Mouse (Mus musculus): Measurements from ENCODE around the gene Nectin1. TPM values are rescaled to one million over a fixed set of nuclear protein-coding genes. Genes with fewer than 3 reads are reported as not detected.

Gene Nectin1
- polyA plus RNA-seq, 1 experiment from 2014 or later: 11.1 TPM

GRCm38 (mm10) chr9:43774427-43774826 is 30.6 kb downstream of the Nectin1 start:
- Histone ChIP-seq H3K27ac (ENCODE audit: low read length) (no peak overlapping the region), H3K36me3 (ENCODE audit: control insufficient read depth, insufficient read depth, low read length) (no peaks in the 10 kb centered on the region), H3K27me3 (ENCODE audit: control insufficient read depth, insufficient read depth, low read length) (no peaks in the 10 kb centered on the region), H3K4me3 (ENCODE audit: low read depth, low read length) (no peak overlapping the region), H3K9me3 (ENCODE audit: control insufficient read depth, low read depth, low read length) (no peaks in the 10 kb centered on the region), H3K9ac (replicated peaks; ENCODE audit: low read depth, low read length) (no peak overlapping the region), H3K4me2 (replicated peaks; ENCODE audit: low read depth, low read length) (no peak overlapping the region), H3K4me1 (ENCODE audit: control insufficient read depth, insufficient read depth, low read length) (no peaks in the 10 kb centered on the region)
- ATAC-seq (ENCODE audit: insufficient number of reproducible peaks, insufficient read depth, low FRiP score, low read depth): no peak
- 77% methylated on average over 5 of the region's 5 CpGs for WGBS

GRCm38 (mm10) chr9:43776231-43776630 is 32.4 kb downstream of the Nectin1 start:
- Histone ChIP-seq H3K4me3 (ENCODE audit: low read depth, low read length) (no peak overlapping the region), H3K36me3 (ENCODE audit: control insufficient read depth, insufficient read depth, low read length) (no peaks in the 10 kb centered on the region), H3K4me2 (replicated peaks; ENCODE audit: low read depth, low read length) (no peak overlapping the region), H3K4me1 (ENCODE audit: control insufficient read depth, insufficient read depth, low read length) (no peaks in the 10 kb centered on the region), H3K27me3 (ENCODE audit: control insufficient read depth, insufficient read depth, low read length) (no peaks in the 10 kb centered on the region), H3K9me3 (ENCODE audit: control insufficient read depth, low read depth, low read length) (no peaks in the 10 kb centered on the region), H3K9ac (replicated peaks; ENCODE audit: low read depth, low read length) (no peak overlapping the region), H3K27ac (ENCODE audit: low read length) (no peak overlapping the region)
- 71% methylated on average over 3 of the region's 3 CpGs for WGBS
- no peak for ATAC-seq (ENCODE audit: insufficient number of reproducible peaks, insufficient read depth, low FRiP score, low read depth)

DNA sequence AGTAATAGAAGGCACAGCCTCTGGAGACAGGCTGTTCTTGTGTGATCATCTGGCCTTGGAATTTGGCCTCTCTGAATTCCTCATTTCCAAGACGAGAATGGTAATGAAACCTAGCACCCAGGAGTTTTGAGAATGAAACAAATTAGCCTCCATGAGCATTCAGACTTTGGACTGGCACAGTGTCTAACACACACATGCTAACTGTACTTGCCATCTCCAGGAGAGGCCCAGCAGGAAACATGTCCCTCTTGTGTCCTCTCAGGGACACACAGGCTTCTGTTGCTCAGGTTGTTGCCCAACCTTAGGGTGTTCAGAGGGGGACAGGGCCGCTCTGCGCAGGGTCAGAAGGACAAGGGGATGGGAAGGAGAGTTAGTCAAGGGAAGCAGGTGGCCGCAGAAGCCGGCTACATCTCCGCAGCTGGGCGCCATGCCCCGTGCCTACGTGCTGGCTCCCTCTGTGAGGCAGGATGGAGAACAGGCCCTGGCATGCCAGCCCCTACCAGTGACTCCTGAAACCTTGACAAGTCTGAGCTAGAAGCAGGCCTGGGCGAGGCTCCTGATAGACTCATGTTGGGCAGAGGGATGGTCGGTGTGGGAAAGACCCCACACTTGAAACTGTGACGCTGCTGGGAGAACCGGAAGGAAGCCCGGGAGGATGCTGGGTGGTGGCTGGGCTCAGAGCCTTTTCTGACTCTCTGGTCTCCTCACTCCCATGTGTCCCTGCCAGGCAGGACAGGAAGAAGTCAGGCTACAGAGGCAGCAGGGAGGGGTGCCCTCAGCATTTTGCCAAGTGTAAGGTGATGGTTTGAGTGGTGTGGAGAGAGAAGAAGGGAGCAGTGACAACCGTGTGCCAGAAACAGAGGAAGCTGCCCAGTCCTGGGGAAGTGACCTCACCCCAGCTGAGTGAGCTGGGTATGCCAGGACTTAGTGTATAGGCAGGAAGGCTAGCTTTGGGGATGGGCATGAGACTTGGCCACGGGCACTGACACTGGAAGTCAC is 33.9 kb downstream of the Nectin1 start:
- no peak for ATAC-seq (ENCODE audit: insufficient number of reproducible peaks, insufficient read depth, low FRiP score, low read depth)
- 78% methylated on average over 16 of the region's 16 CpGs for WGBS
- peak overlapping the region; percentile 74; the same call in 1 of the 2 replicates for H3K27ac ChIP-seq (ENCODE audit: low read length)

GRCm38 (mm10) chr9:43780883-43781282 is 37.1 kb downstream of the Nectin1 start:
- H3K27me3 ChIP-seq (ENCODE audit: control insufficient read depth, insufficient read depth, low read length): no peaks in the 10 kb centered on the region
- no peaks in the 10 kb centered on the region for H3K36me3 ChIP-seq (ENCODE audit: control insufficient read depth, insufficient read depth, low read length)
- no peaks in the 10 kb centered on the region for H3K9me3 ChIP-seq (ENCODE audit: control insufficient read depth, low read depth, low read length)
- peaks cover 8% of the 10 kb centered on the region; the same call in 1 of the 2 replicates for H3K4me1 ChIP-seq (ENCODE audit: control insufficient read depth, insufficient read depth, low read length)
- H3K27ac ChIP-seq (ENCODE audit: low read length): no peak overlapping the region
- ATAC-seq (ENCODE audit: insufficient number of reproducible peaks, insufficient read depth, low FRiP score, low read depth): no peak
- no peak overlapping the region for H3K4me3 ChIP-seq (ENCODE audit: low read depth, low read length)
- no peak overlapping the region for H3K9ac ChIP-seq (replicated peaks; ENCODE audit: low read depth, low read length)
- no peak overlapping the region for H3K4me2 ChIP-seq (replicated peaks; ENCODE audit: low read depth, low read length)
- WGBS: 45% methylated on average over 8 of the region's 8 CpGs

More for the DNA sequence above, 33.9 kb downstream of the Nectin1 start:
- Histone ChIP-seq H3K9ac (replicated peaks; ENCODE audit: low read depth, low read length) (no peak overlapping the region), H3K4me3 (ENCODE audit: low read depth, low read length) (no peak overlapping the region), H3K4me2 (replicated peaks; ENCODE audit: low read depth, low read length) (no peak overlapping the region), H3K9me3 (ENCODE audit: control insufficient read depth, low read depth, low read length) (no peaks in the 10 kb centered on the region), H3K36me3 (ENCODE audit: control insufficient read depth, insufficient read depth, low read length) (no peaks in the 10 kb centered on the region), H3K4me1 (ENCODE audit: control insufficient read depth, insufficient read depth, low read length) (no peaks in the 10 kb centered on the region), H3K27me3 (ENCODE audit: control insufficient read depth, insufficient read depth, low read length) (no peaks in the 10 kb centered on the region)

DNA sequence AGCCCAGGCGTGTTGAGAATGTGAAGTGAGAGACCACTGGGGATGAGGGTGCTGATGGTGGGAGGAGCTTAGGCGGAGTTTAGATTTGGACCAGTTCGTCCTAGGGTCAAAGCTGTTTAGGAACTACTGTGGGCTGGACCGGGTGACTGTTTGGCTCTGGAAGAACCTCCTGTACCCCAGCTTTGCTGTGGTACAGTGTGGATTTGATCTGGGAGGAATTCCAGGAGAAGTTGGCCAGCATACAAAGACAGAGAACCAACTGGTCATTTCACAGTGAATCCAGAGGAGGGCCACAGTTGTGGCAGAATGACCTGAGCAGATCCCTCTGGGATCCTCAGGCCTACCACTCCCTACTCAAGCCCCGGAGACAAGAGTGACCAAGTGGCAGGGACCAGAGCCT is 38.6 kb downstream of the Nectin1 start:
- no peaks in the 10 kb centered on the region for H3K27me3 ChIP-seq (ENCODE audit: control insufficient read depth, insufficient read depth, low read length)
- no peak overlapping the region for H3K4me3 ChIP-seq (ENCODE audit: low read depth, low read length)
- 53% methylated on average over 5 of the region's 5 CpGs for WGBS
- ATAC-seq (ENCODE audit: insufficient number of reproducible peaks, insufficient read depth, low FRiP score, low read depth): no peak
- no peaks in the 10 kb centered on the region for H3K36me3 ChIP-seq (ENCODE audit: control insufficient read depth, insufficient read depth, low read length)
- H3K9me3 ChIP-seq (ENCODE audit: control insufficient read depth, low read depth, low read length): no peaks in the 10 kb centered on the region
- H3K9ac ChIP-seq (replicated peaks; ENCODE audit: low read depth, low read length): no peak overlapping the region
- peaks cover 11% of the 10 kb centered on the region; the same call in 1 of the 2 replicates for H3K4me1 ChIP-seq (ENCODE audit: control insufficient read depth, insufficient read depth, low read length)
- H3K27ac ChIP-seq (ENCODE audit: low read length): no peak overlapping the region
- no peak overlapping the region for H3K4me2 ChIP-seq (replicated peaks; ENCODE audit: low read depth, low read length)

DNA sequence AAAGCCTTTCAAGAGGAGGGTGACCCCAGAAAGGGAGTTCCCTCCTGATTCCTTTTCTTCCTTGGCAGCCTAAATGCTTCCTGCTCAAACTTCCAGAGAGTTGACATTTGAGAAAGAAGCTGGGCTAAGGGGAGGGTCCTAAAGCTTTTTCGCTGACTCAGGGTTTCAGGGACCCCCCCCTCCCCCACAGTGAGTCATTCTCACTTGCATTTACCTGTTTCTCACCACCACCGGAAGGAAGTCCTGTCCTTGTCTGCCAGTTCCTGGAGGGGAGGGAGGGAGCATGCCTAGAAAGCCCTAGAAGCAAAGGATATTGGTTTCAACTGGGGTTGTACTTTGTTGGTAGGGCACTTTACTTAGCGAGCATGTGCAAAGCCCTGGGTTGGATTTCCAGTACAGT is 40.2 kb downstream of the Nectin1 start:
- H3K4me1 ChIP-seq (ENCODE audit: control insufficient read depth, insufficient read depth, low read length): peaks cover 11% of the 10 kb centered on the region; the same call in 1 of the 2 replicates

GRCm38 (mm10) chr9:43784841-43785240 is 41.1 kb downstream of the Nectin1 start:
- H3K27me3 ChIP-seq (ENCODE audit: control insufficient read depth, insufficient read depth, low read length): no peaks in the 10 kb centered on the region
- H3K4me1 ChIP-seq (ENCODE audit: control insufficient read depth, insufficient read depth, low read length): peaks cover 11% of the 10 kb centered on the region; the same call in 1 of the 2 replicates
- H3K36me3 ChIP-seq (ENCODE audit: control insufficient read depth, insufficient read depth, low read length): no peaks in the 10 kb centered on the region
- no peaks in the 10 kb centered on the region for H3K9me3 ChIP-seq (ENCODE audit: control insufficient read depth, low read depth, low read length)
- no peak overlapping the region for H3K4me2 ChIP-seq (replicated peaks; ENCODE audit: low read depth, low read length)
- H3K4me3 ChIP-seq (ENCODE audit: low read depth, low read length): no peak overlapping the region
- H3K9ac ChIP-seq (replicated peaks; ENCODE audit: low read depth, low read length): no peak overlapping the region
- ATAC-seq (ENCODE audit: insufficient number of reproducible peaks, insufficient read depth, low FRiP score, low read depth): no peak
- 67% methylated on average over 13 of the region's 13 CpGs for WGBS
- peak overlapping the region; percentile 52; the same call in 1 of the 2 replicates for H3K27ac ChIP-seq (ENCODE audit: low read length)

More for the DNA sequence above, 40.2 kb downstream of the Nectin1 start:
- ATAC-seq (ENCODE audit: insufficient number of reproducible peaks, insufficient read depth, low FRiP score, low read depth): no peak
- WGBS: 25% methylated on average over 3 of the region's 3 CpGs
- Histone ChIP-seq H3K27ac (ENCODE audit: low read length) (peak overlapping the region; percentile 52; the same call in 1 of the 2 replicates), H3K9me3 (ENCODE audit: control insufficient read depth, low read depth, low read length) (no peaks in the 10 kb centered on the region), H3K9ac (replicated peaks; ENCODE audit: low read depth, low read length) (no peak overlapping the region), H3K4me3 (ENCODE audit: low read depth, low read length) (no peak overlapping the region), H3K4me2 (replicated peaks; ENCODE audit: low read depth, low read length) (no peak overlapping the region), H3K36me3 (ENCODE audit: control insufficient read depth, insufficient read depth, low read length) (no peaks in the 10 kb centered on the region), H3K27me3 (ENCODE audit: control insufficient read depth, insufficient read depth, low read length) (no peaks in the 10 kb centered on the region)

DNA sequence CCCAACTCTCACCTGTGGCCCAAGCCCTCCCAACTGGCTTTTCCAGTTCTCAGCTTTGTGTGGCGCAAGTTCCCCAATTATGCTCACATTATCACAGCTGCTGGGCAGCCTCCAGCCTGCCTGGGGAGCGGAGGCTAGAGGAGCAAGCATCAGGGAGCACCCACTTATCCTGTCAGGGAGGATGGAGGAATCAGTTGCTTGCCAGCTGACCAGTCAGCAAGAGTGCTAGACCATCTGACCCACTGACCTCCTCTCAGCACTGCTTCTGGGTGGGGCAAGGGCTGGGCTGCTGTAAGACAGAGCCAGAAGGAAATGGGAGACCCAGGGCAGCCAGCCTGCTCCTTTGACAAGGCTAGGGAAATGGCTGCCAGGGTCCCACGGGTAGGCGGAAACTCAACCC is 43.8 kb downstream of the Nectin1 start:
- Histone ChIP-seq H3K9ac (replicated peaks; ENCODE audit: low read depth, low read length) (no peak overlapping the region), H3K4me2 (replicated peaks; ENCODE audit: low read depth, low read length) (no peak overlapping the region), H3K36me3 (ENCODE audit: control insufficient read depth, insufficient read depth, low read length) (peaks cover 5% of the 10 kb centered on the region; the same call in 1 of the 2 replicates), H3K27me3 (ENCODE audit: control insufficient read depth, insufficient read depth, low read length) (no peaks in the 10 kb centered on the region), H3K4me3 (ENCODE audit: low read depth, low read length) (no peak overlapping the region), H3K27ac (ENCODE audit: low read length) (peak overlapping the region; percentile 12; the same call in 1 of the 2 replicates), H3K4me1 (ENCODE audit: control insufficient read depth, insufficient read depth, low read length) (peaks cover 11% of the 10 kb centered on the region; the same call in 1 of the 2 replicates), H3K9me3 (ENCODE audit: control insufficient read depth, low read depth, low read length) (no peaks in the 10 kb centered on the region)
- ATAC-seq (ENCODE audit: insufficient number of reproducible peaks, insufficient read depth, low FRiP score, low read depth): peak; percentile 37; the same call in 1 of the 2 replicates
- WGBS: 62% methylated on average over 4 of the region's 4 CpGs
